Mouse (Mus musculus) liver, embryonic 16.5 days (tissue): ENCODE data around the gene Sycp2l. TPM values are rescaled to one million over a fixed set of nuclear protein-coding genes. Genes with fewer than 3 reads are reported as not detected.

ENCODE experiments used
- polyA plus RNA-seq: library from polyadenylated mRNA; unstranded; fragments of >200 nt; fragmentation: Nextera tagmentation; extraction: Ambion mirVana; gene quantifications from 2 replicates; pipeline ENCODE4 v1.2.1, GENCODE M21; 2015

Sycp2l gene
- polyA plus RNA-seq, 1 experiment from 2014 or later: not detected

Other genes starting within 250 kb of the Sycp2l start
- 49.6 and 52.7 TPM in 2 replicates for gene Pak1ip1, start 113.3 kb upstream of the Sycp2l start, polyA plus RNA-seq
- 569 and 646 TPM in 2 replicates for gene Tmem14c, start 98.0 kb upstream of the Sycp2l start, polyA plus RNA-seq
- 0.08 and 0.11 TPM in 2 replicates for gene Mak, start 34.6 kb upstream of the Sycp2l start, polyA plus RNA-seq
- not detected in 2 replicates for gene Gcm2, start 3.3 kb upstream of the Sycp2l start, polyA plus RNA-seq
- 47.5 and 50.6 TPM in 2 replicates for gene Elovl2, start 106.1 kb downstream of the Sycp2l start, polyA plus RNA-seq
- 4.5 and 4.8 TPM in 2 replicates for gene Smim13, start 135.5 kb downstream of the Sycp2l start, polyA plus RNA-seq
- gene Gm17364, start 159.7 kb downstream of the Sycp2l start, polyA plus RNA-seq: not detected in 2 replicates